11 mouse cellular contexts compared by ENCODE assay signal in genomic region chr10:117623358-117623757, GRCm38 (mm10).
"Had no signal": no experiment of that assay in that cellular context is flagged by ENCODE, and none has a peak within 500 bp of the region (broad histone marks: within the 10 kb centered on the region; RNA-seq: fewer than 3 reads in every experiment).

No protein-coding gene starts in this region.

- DNase-seq: retina, postnatal 1 day; right cerebral cortex, adult 18-20 months; right cerebral cortex, postnatal 14 days; right cerebral cortex, postnatal 25 days; right cerebral cortex, postnatal 4 days; spleen, adult 18-20 months; thymus, adult 18-20 months; thymus, adult 2 months; thymus, postnatal 14 days; thymus, postnatal 25 days; thymus, postnatal 4 days had no signal
